Mouse (Mus musculus) kidney, embryonic 14.5 days (tissue): Measurements from ENCODE around the gene Fam207a. TPM values are rescaled to one million over a fixed set of nuclear protein-coding genes. Genes with fewer than 3 reads are reported as not detected.

Source experiments
- ATAC-seq: fragments of 200-750 bp; cut with Nextera tagmentation; 2 replicates; pipeline ENCODE4 v1.8.0; 2017; ENCODE audit warnings: moderate number of reproducible peaks, mild to moderate bottlenecking, moderate TSS enrichment, moderate library complexity; ENCODE audit not compliant: low FRiP score, low TSS enrichment
- H3K27ac ChIP-seq: fragments of 300-500 bp; sonication (generic); 2 replicates; pipeline ENCODE4 v1.5.1; 2014; ENCODE audit warnings: low read depth, mild to moderate bottlenecking, low read length, moderate library complexity, mixed read lengths
- H3K27me3 ChIP-seq: fragments of 300-500 bp; sonication (generic); 2 replicates; pipeline ENCODE4 v1.6.1; 2014; ENCODE audit warnings: mild to moderate bottlenecking, low read length; ENCODE audit not compliant: control insufficient read depth, insufficient read depth
- H3K36me3 ChIP-seq: fragments of 300-500 bp; sonication (generic); 2 replicates; pipeline ENCODE4 v1.6.1; 2014; ENCODE audit warnings: low read length, mixed read lengths; ENCODE audit not compliant: control insufficient read depth, insufficient read depth
- H3K4me1 ChIP-seq: fragments of 300-500 bp; sonication (generic); 2 replicates; pipeline ENCODE4 v1.6.1; 2014; ENCODE audit warnings: low read length, mixed read lengths; ENCODE audit not compliant: control insufficient read depth, insufficient read depth
- H3K4me2 ChIP-seq: fragments of 300-500 bp; sonication (generic); replicated peaks from 2 replicates; pipeline ENCODE4 v1.6.1; 2014; ENCODE audit warnings: low read depth, mild to moderate bottlenecking, low read length
- H3K4me3 ChIP-seq: fragments of 300-500 bp; sonication (generic); 2 replicates; pipeline ENCODE4 v1.5.1; 2014; ENCODE audit warnings: mild to moderate bottlenecking, low read length
- H3K9ac ChIP-seq: fragments of 300-500 bp; sonication (generic); 2 replicates; pipeline ENCODE4 v1.6.1; 2014; ENCODE audit warnings: low read depth, mild to moderate bottlenecking, low read length, moderate library complexity
- H3K9me3 ChIP-seq: fragments of 300-500 bp; sonication (generic); 2 replicates; pipeline ENCODE4 v1.6.1; 2016; ENCODE audit warnings: low read length; ENCODE audit not compliant: control insufficient read depth
- WGBS: fragments of 180-500 bp; shearing (Covaris S2); extraction: QIAGEN DNeasy Blood & Tissue Kit; methylation state at CpG from one replicate; pipeline ENCODE4 v1.1.7; 2014; 5-methylcytosine and 5-hydroxymethylcytosine counted together
- polyA plus RNA-seq: library from polyadenylated mRNA; unstranded; fragments of >200 nt; fragmentation: Nextera tagmentation; extraction: Ambion mirVana; gene quantifications from 2 replicates; pipeline ENCODE4 v1.2.1, GENCODE M21; 2014

Gene Fam207a
- polyA plus RNA-seq, 1 experiment from 2014 or later: 36.5 TPM

DNA sequence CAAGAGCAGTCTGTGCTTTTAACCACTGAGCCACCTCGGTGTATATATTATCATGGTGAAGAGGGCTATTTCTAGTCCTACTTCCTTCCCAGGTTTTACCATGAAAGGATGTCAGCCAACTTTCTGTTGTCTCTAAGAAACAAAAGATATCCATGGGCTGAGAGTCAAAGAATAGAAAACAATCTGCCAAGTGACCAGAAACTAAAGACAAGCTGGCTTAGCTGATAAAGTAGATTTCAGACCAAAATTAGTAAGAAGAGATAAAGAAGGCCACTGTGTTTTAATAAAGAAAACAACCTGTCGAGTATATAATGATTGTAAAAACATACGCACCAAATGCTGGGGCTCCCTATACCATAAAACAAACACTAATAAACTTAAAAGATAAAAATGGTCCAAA is 38.7 kb downstream of the Fam207a start:
- Histone ChIP-seq H3K27ac (no peak overlapping the region), H3K4me3 (no peak overlapping the region), H3K9ac (no peak overlapping the region), H3K4me2 (no peak overlapping the region), H3K4me1 (no peaks in the 10 kb centered on the region), H3K27me3 (no peaks in the 10 kb centered on the region), H3K36me3 (no peaks in the 10 kb centered on the region), H3K9me3 (no peaks in the 10 kb centered on the region)
- no peak for ATAC-seq
- whole genome bisulfite sequencing: 76% methylated on average over 3 of the region's 3 CpGs

- H3K27me3 ChIP-seq: no peaks in the 10 kb centered on the region
- no peak overlapping the region for H3K9ac ChIP-seq
- H3K4me2 ChIP-seq: no peak overlapping the region
- no peaks in the 10 kb centered on the region for H3K36me3 ChIP-seq
- H3K4me3 ChIP-seq: no peak overlapping the region
- ATAC-seq: no peak
- H3K9me3 ChIP-seq: no peaks in the 10 kb centered on the region
- no peaks in the 10 kb centered on the region for H3K4me1 ChIP-seq
- no peak overlapping the region for H3K27ac ChIP-seq
- 66% methylated on average over 5 of the region's 5 CpGs for WGBS
These were observed 43.4 kb downstream of the Fam207a start for GRCm38 (mm10) chr10:77472188-77472587.

DNA sequence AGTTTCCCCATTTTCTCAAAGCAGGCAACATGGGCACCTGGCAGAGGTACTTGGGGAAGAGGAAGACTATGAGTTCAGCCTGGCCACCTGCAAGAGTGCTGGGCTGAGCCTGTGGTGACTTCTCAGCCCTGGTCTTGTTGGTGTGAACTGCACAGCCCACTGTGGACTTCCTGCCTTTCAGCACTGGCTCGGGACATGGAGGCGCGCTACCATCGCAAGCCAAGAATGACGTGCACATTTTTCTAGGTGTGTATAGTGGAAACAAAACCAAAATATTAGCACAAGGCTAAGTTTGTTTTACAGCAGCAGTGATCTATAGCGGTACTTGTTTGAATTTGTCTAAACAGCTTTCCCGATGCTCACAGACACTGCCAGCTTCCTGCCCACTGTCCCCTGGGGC is 44.1 kb downstream of the Fam207a start:
- H3K27ac ChIP-seq: no peak overlapping the region
- no peak overlapping the region for H3K4me2 ChIP-seq
- H3K27me3 ChIP-seq: no peaks in the 10 kb centered on the region
- H3K4me3 ChIP-seq: no peak overlapping the region
- no peaks in the 10 kb centered on the region for H3K9me3 ChIP-seq
- ATAC-seq: no peak
- H3K9ac ChIP-seq: no peak overlapping the region
- WGBS: 82% methylated on average over 7 of the region's 7 CpGs
- H3K4me1 ChIP-seq: no peaks in the 10 kb centered on the region
- no peaks in the 10 kb centered on the region for H3K36me3 ChIP-seq

DNA sequence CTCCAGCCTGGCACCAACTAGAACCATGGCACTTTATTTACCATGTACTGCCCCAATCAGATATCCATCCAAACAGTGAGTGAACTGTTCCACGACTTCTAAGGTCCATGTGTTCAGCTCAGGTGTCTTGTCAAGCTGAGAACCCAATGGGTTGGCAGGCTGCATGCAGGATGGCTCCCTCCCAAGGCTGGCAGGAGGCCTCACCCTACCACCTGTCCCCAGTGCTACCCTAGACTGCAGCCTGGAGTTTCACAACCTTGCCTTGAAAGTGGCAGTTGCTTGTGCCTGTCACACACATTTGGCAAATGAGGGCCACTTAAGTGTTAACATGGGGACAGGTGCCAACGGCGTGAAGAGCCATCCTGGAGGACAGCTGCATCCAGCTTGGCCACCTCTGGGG is 44.8 kb downstream of the Fam207a start:
- H3K27me3 ChIP-seq: no peaks in the 10 kb centered on the region
- H3K9me3 ChIP-seq: no peaks in the 10 kb centered on the region
- no peak overlapping the region for H3K9ac ChIP-seq
- H3K36me3 ChIP-seq: no peaks in the 10 kb centered on the region
- ATAC-seq: no peak
- no peaks in the 10 kb centered on the region for H3K4me1 ChIP-seq
- H3K4me3 ChIP-seq: no peak overlapping the region
- 73% methylated on average over 3 of the region's 3 CpGs for WGBS
- H3K27ac ChIP-seq: no peak overlapping the region
- no peak overlapping the region for H3K4me2 ChIP-seq

GRCm38 (mm10) chr10:77468675-77469074 is 46.9 kb downstream of the Fam207a start:
- no peak overlapping the region for H3K4me3 ChIP-seq
- no peak for ATAC-seq
- 61% methylated on average over 4 of the region's 4 CpGs for WGBS
- no peaks in the 10 kb centered on the region for H3K9me3 ChIP-seq
- H3K27ac ChIP-seq: no peak overlapping the region
- no peak overlapping the region for H3K9ac ChIP-seq
- no peaks in the 10 kb centered on the region for H3K4me1 ChIP-seq
- no peaks in the 10 kb centered on the region for H3K36me3 ChIP-seq
- H3K4me2 ChIP-seq: no peak overlapping the region
- H3K27me3 ChIP-seq: no peaks in the 10 kb centered on the region

DNA sequence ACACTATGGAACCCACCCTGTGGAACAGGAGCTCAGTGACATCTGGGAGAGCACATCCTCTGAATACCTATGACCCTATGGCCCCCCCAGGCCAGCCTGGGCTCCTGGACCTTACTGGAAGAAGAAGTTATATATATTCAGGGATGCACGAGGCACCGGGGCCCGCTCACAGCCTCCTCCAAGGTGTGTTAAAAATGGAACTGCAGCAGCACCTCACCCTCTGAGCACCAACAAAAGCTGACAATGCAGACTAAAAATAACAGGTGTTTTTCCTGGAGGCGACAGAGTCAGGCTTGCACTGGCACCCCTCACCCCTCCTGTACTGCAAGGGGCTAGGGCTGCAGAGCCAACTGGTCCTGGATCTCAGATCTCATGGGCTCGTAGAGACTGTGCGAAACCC is 48.2 kb downstream of the Fam207a start:
- Histone ChIP-seq H3K9ac (no peak overlapping the region), H3K4me3 (no peak overlapping the region), H3K27me3 (no peaks in the 10 kb centered on the region), H3K4me1 (no peaks in the 10 kb centered on the region), H3K36me3 (no peaks in the 10 kb centered on the region), H3K27ac (no peak overlapping the region), H3K9me3 (no peaks in the 10 kb centered on the region), H3K4me2 (no peak overlapping the region)
- WGBS: 84% methylated on average over 6 of the region's 6 CpGs
- no peak for ATAC-seq

- Histone ChIP-seq H3K4me2 (no peak overlapping the region), H3K27me3 (no peaks in the 10 kb centered on the region), H3K9me3 (no peaks in the 10 kb centered on the region), H3K4me3 (no peak overlapping the region), H3K36me3 (no peaks in the 10 kb centered on the region), H3K27ac (no peak overlapping the region), H3K9ac (no peak overlapping the region), H3K4me1 (no peaks in the 10 kb centered on the region)
- ATAC-seq: no peak
- 81% methylated on average over 5 of the region's 5 CpGs for WGBS
These were observed 49.7 kb downstream of the Fam207a start for GRCm38 (mm10) chr10:77465902-77466301.

DNA sequence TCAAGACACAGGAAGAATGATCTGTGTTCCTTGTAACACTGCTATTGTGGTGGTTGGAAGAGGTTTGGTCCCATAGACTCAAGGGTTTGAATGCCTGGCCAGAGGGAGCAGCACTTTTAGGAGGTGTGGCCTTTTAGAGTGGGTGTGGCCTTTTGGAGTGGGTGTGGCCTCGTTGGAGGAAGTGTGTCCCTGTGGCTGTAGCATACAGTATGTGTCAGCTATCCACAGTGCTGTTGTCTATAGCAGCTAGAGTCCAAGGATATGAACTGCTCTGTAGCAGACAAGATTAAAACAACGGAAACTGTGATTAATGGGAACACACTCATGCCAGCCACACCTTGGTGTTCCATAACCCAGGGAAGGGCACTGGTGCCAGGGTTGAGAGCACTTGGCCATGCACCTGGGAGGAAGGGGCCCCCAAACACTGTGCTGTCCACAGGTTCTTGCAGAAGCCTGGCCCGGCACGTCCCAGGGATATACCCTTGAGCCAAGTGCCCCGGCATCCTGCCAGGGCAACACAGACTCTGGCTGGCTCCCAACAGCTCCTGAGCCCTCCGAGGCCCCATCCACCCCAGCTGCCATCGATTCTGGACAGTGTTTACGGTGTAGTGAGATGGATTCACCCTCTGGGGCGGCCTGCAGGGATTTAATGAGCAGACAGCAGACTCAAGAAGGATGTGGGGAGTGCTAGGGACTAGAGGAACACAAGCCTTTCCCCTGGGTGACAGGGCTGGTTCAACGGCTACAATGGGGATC is 51.2 kb downstream of the Fam207a start:
- Histone ChIP-seq H3K27ac (no peak overlapping the region), H3K4me2 (no peak overlapping the region), H3K4me1 (no peaks in the 10 kb centered on the region), H3K4me3 (no peak overlapping the region), H3K27me3 (no peaks in the 10 kb centered on the region), H3K9me3 (no peaks in the 10 kb centered on the region), H3K36me3 (no peaks in the 10 kb centered on the region), H3K9ac (no peak overlapping the region)
- 0 out of 2 replicates have a peak, but pooled peaks have one; percentile 41 for ATAC-seq
- 73% methylated on average over 10 of the region's 10 CpGs for WGBS

- no peaks in the 10 kb centered on the region for H3K9me3 ChIP-seq
- no peaks in the 10 kb centered on the region for H3K4me1 ChIP-seq
- no peak overlapping the region for H3K27ac ChIP-seq
- 84% methylated on average over 8 of the region's 8 CpGs for WGBS
- no peaks in the 10 kb centered on the region for H3K36me3 ChIP-seq
- no peak overlapping the region for H3K9ac ChIP-seq
- H3K4me3 ChIP-seq: no peak overlapping the region
- H3K27me3 ChIP-seq: no peaks in the 10 kb centered on the region
- H3K4me2 ChIP-seq: no peak overlapping the region
- no peak for ATAC-seq
These were observed 54.4 kb downstream of the Fam207a start for GRCm38 (mm10) chr10:77461161-77461560.
